Mouse (Mus musculus) spleen, postnatal 10 days (tissue): ENCODE results near the gene Tmem69.
A peak's percentile ranks its signal among the peaks of the same experiment; 100 is the strongest.

ENCODE experiments used
- DNase-seq, 2 experiments: peaks; one replicate each; pipeline ENCODE4 v3.0.0; 2021 to 2022; ENCODE audit warnings: low spot score in 2 of 2

Gene Tmem69

DNA sequence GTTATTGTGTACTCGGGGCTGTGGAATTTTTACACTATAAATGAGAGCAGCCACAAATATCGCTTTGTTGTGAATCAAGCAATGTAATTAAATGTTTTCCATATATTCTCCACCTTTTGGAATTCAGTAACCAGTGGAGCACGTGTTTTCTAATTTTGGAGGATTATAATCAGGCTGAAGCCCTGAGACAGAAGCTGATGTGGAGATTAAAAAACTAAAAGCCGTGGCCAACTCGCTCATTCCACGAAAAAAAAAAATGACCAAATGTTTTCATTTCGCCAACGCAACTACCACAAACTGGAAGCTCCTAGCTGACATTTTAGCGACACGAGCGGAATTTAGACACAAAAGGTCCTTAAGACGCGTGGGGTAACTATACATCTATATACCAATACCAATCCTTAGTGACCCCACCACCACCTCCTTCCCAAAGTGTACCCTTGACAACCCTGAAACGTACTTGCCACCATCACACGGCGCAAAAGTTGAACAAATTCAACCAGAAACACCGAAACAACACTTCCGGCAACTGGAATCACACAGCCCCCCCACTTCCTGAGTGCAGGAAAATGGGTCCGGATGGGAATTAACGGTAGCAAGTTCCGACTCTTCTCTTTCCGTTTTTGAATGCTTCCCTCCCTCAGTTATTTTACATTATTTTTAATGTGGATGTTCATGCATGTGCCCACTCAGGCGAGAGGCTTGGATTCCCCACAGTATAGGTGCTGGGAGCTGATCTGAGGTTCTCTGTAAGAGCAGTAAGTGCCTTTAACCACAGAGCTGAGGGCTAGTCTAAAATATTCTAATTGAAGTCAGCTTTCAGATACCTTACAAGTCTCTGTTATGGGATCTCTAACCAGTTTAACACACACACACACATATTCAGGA, at the start of gene Tmem69:
Gene Tmem69 (minus strand): TSS at position 524 of the 888 bp plus-strand sequence.
- peak; percentile 75 to 84 for DNase-seq

DNA sequence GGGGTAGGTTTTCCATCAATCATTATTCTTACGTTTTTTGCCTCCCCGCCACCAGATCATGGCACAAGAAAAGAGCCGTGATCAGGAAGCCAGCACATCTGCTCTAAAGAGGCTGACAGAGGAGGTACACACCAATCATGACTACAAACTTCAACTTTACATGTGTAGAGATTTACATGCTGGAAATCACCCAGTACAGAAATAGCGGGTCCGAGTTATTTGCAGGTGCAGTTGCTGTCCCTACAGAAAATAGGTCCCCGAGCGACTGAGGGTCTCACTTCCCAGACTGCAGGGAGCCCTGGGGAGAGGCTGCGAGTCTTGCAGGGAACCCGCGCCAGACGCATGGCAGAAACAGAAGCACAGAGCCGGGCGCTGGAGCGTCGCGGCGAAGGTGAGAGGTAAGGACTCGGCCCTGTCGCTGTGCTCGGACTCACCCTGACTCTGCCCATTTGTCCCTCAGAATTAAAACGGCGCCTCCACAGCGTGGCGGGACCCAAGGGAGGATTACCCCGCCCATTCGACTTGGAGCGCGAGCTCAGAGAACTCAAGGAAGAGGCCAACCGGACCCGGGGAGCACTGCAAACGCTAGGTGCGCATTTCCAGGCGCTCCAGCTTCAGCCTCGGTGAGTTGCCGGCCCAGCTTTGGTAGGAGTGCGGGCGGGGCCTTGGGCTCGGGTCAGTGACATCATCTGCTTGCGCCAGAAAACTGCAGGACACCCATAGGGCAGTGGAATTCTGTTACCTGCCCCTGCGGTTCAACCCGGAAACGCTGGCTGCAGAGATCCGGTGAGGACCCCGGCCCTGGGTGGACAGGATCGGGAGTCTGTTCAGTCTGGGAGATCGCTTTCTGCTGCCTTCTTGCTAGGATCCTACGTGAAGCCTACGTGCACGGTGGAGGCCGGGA, 41.5 kb upstream of the Tmem69 start:
- peak; percentile 75 to 90 for DNase-seq

DNA sequence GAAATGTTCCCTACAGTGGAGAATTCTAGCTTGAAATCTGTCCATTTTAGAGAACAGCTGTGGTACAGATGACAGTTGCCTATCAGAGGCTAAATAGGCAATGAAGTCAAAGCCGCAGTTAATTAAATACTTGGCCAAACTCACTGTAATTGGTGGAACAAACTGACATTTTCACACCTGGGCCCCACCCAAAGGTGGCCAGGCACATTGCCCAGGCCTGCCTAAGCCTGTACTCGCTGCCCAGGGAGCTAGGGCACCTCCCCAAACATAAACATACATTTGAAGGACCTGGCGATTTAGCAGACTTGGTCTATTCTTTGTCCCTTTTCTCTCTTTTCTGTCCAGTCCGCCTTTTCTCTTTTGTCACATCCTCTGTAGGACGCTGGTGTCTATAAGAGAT, 40.6 kb upstream of the Tmem69 start, which contains the start of gene Ccdc17:
Gene Ccdc17 (plus strand): TSS at position 276 of the 400 bp plus-strand sequence.
- DNase-seq, result no peak

DNA sequence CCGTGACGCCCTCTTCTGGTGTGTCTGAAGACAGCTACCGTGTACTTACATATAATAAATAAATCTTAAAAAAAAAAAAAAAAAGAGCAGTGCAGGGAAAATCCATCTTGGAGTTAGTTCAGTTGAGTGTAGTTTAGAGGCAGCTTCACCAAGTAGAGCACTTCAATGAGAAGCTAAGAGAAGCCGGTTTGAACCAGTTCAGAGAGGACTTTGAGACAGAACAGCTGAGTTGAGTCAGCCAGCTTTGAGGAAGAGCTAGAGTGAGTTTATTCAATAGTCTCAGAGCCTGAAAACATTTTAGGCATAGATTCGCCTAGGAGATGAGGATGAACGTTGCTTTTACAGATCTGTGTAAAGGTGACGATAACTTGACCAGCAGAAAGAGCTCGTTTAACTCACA, 40.1 kb upstream of the Tmem69 start:
- DNase-seq, result no peak

DNA sequence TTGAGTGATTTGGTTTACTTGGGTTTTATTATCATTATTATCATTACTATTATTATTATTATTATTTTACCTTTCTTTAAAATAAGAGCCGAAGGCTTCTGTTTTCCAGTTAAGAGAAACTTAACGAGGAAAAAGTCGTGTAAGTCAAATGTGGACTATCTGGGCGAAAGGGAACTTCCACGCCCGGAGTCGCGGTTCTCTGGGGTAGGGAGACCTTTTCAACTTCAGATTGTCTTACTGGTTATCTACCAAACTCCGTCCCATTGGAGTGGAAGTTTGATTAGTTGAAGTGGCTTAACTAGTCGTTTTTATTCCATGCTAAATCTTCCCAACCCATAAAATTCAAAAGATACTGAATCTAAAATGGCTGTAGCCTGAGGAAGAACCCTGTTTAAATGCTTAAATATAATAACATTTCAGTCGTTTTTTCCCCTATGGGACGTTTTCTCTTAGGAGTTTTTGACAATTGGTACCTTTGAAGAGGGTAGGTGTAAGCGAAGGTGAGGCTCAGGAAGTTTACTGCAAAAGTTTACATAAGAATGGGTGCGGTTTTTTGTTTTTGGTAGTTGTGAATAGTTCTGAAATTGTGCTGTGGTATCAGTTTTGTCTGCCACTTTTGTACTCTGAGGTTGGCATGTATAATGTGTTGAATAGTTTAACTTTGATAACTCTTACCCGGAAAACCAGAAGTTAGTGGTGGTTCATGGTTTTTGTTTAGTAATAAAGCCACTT, 2.6 kb upstream of the Tmem69 start:
- no peak for DNase-seq

DNA sequence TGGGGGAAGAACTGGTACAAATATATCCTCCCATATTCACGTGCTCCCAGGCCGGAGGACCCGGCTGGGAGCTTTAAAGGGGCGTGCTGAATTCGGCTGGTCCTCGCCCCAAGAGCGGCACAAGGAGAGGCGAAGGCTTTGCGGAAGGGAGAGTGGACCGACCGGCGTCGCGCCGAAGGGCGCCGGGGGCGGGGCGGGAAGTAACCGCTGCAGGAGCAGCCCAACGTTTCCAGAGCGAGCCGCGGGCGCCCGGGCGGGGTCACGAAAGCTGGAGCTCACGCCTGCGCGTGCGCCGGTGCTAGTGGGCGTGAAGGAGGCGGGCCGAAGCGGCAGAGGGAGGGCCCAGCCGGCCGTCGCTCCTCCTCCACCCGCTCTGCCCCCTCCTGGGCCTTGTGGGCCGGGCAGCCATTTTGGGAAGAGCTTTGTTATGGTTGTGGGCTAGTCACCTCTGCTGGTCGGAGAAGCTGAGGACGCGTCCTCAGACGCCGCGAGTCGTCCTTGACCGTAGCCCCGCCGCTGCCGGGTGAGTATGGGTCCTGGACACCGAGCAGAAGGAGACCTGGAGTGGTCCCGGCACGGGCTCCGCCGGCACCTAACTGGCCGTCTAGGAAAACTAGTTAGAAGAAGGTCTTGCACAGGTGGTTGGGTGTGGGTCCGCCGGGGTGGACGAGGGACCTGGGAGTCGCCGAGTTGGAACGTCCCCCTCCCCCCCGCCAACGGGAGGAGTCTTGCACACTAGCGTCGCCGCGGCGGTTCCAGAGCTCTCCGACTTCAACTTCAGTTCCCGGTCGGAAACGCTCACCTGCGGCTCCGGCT, 1.8 kb upstream of the Tmem69 start, which contains the start of gene Gpbp1l1:
Gene Gpbp1l1 (plus strand): TSS at position 353 of the 816 bp plus-strand sequence.
- peak; percentile 97 to 98 for DNase-seq

DNA sequence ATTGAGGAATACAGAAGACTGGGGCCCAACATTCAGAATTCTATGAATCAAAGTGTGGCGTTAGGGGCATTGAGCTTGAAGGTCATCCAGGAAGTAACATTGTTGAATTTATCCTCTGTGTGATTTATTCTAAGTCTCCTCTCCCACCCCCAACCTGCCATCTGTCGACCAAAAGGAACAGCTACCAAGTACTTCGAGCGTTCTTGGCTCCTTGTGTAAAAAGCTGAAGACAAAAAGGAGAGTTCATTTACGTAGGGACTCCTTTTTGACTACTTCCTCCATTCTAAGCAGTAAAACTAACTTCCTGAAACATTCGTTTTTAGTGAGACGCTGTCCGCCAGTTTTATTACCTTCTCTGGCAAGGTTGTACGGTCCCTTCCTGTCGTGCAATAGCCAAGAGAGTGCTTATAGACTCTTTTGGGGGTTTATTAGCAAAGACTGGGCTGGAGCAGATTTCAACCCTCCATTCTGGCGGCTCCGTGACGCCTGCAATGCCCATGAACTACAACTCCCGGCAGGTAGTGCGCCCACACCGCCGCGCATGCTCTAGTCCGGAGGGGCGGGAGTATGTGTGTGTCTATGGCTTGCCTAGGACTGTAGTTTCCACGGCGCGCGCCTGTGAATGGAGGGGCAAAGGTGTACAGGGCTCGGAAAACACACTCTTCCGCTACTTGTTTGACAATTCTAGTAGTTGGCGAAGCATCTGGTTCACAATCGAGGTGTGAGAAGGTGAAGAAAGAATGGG, 997 bp upstream of the Tmem69 start:
- DNase-seq, result peak; percentile 90 to 96

DNA sequence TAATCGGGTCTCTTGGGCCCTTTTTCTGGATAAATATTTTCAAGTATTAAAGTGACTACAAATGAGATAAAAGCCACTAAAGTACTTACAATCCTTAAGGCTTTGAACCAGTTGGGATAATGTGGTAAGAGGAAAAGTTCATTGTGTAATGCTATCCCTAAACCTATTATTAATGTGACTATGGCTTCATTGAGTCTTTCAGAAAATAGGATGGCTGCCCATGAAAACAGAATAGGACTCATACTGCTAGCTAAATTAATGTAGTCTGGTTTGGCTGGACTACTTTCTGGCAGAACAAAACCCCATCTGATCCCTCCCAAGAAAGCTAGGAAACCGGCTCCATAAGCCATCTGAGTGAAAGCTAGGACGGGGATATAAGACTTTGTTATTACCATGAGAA, 2.7 kb downstream of the Tmem69 start:
- DNase-seq, result no peak

DNA sequence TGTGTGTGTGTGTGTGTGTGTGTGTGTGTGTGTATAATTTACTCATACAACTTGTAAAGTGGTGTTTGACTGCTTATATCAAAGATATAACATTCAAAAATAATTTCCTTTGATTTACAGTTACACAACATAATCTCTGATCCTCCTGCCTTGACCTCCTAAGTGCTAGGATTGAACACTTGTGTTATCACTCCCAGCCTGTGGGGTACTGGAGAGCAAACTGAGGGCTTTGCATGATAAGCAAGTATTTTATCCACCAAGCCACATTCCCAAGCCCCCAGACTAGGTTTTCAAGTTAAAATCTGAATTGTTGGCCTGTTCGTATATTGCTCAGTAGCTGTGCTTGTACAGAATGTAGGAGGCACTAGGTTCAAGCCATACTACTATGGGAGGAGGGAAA, 5.3 kb downstream of the Tmem69 start:
- no peak for DNase-seq

DNA sequence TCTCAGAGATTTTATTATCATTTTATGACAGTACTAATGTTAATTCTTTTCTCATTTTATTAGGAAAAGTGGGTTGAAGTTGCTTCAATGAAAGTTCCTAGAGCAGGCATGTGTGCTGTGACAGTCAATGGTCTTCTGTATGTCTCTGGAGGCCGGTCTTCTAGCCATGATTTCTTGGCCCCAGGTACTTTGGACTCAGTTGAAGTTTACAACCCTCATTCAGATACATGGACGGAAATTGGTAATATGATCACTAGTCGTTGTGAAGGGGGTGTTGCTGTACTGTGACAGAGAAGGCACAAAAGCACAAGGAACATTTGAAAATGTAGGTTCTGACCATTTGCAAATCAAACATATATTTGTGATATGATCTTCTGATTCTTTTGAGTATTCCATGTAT, 18.0 kb downstream of the Tmem69 start:
- no peak for DNase-seq

DNA sequence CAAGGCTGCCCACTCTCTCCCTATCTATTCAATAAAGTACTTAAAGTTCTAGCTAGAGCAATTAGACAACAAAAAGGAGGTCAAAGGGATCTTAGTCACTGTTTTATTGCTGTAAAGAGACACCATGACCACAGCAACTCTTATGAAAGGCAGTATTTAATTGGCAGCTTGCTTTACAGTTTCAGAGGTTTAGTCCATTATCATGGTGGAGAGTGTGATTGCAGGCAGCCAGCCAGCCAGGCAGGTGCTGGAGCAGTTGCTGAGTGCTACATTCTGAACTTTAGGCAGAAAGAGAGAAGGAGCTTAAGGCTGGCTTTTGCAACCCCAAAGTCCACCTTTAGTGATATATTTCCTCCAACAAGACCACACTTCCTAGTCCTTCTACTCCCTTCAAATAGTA, 19.4 kb downstream of the Tmem69 start:
- DNase-seq, result no peak

DNA sequence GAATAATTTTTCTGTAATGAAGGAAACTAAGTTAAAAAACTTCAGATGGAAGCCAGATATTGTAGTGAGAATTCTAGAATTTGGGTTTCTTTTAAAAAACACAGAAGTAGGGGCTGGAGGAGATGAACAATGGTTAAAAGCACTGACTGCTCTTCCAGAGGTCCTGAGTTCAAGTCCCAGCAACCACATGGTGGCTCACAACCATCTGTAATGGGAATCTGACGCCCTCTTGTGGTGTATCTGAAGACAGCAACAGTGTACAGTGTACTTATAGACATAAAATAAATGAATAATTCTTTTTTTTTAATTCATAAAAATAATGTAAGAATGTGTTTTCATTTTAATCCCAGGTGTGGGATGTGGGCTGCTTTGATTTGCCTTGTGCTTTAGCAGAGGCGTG, 24.6 kb downstream of the Tmem69 start:
- DNase-seq, result no peak

DNA sequence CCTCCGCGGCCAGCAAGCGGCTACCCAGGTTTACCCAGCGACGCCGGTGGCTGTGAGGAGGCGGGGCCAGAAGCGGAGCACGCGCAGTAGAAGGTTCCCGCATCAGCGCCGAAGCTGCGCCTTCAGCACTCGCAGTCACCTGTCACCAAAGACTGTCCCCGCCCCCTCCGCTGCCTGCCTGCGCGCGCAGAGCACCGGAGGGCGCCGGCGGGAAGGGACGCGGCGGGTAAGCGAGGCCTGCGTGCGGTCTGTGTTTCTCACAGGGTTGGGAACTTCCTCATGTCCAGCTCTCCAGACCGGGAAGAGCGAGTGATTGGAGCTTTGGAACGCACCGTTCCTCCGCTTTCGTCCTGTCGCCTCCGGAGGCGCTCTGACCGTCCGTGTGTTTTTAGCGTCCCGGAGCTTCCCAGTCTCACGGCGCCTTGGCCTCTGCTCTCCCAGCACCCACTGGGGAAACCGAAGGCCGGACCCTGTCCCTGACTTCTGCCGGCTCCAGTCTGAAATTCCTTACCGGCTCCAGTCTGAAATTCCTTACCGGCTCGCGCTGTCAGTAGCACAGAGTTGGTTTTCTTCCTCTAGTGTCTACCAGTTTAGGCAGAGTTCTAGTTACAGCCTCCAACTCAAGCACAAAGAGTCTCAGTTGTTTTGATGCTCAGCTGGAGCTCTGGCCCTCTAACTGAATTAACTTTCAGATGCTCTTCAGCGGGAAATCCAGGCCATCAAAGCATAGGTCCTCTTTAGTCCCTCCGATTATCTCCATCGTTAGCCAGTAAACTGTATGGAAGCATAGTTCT, 48.1 kb downstream of the Tmem69 start, which contains the start of gene Ipp:
Gene Ipp (plus strand): TSS at position 125 of the 794 bp plus-strand sequence.
- peak; percentile 95 to 99 for DNase-seq

DNA sequence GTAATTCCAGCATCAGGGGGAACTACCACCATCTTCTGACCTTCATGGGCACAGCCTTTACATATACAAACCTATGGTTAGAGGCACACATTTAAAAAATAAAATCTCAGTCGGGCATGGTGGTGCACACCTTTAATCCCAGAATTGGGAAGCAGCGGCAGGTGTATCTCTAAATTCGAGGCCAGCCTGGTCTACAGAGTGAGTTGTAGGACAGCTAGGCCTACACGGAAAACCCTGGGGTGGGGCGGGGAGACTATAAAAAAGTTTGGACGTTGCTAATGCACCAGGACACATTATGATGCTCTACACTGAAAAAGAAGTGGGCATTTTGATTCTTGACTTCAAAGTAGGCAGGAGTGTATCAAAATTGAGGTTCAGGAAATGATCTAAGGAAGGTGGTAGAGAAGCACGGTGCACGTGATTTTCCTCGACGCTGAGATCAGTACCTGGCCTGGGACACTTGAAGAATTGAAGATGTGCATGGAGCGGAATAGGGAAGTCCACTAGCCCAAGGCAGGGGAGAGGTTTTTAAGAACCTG, 48.8 kb downstream of the Tmem69 start:
- DNase-seq, result peak in 1 of 2 experiments; percentile 30
